8 mouse cellular contexts compared by ENCODE assay signal in genomic region chr9:88482829-88483396, GRCm38 (mm10). TPM values are rescaled to one million over a fixed set of nuclear protein-coding genes. Genes with fewer than 3 reads are reported as not detected.
DNase-seq lines count a peak whose midpoint lies in the region; ATAC-seq lines count a peak whose summit lies in the region.

No protein-coding gene starts in this region.

- H3K27me3 ChIP-seq in embryonic facial prominence, embryonic 11.5 days (ENCODE audit: control insufficient read depth, insufficient read depth, low read length) = no peaks in the 10 kb centered on the region
- H3K27me3 ChIP-seq in kidney, embryonic 16.5 days (ENCODE audit: insufficient read depth, low read length) = no peaks in the 10 kb centered on the region

- no peaks in the 10 kb centered on the region; the same call in 1 of the 2 replicates for H3K4me1 ChIP-seq in embryonic facial prominence, embryonic 11.5 days (ENCODE audit: control insufficient read depth, insufficient read depth, low read length)
- H3K4me1 ChIP-seq in kidney, embryonic 16.5 days (ENCODE audit: insufficient read depth, low read length) = peaks cover 15% of the 10 kb centered on the region

- H3K9me3 ChIP-seq in embryonic facial prominence, embryonic 11.5 days (replicated peaks; ENCODE audit: control insufficient read depth, low read length) = no peaks in the 10 kb centered on the region
- H3K9me3 ChIP-seq in kidney, embryonic 16.5 days (ENCODE audit: low read length) = no peaks in the 10 kb centered on the region

- H3K4me2 ChIP-seq in embryonic facial prominence, embryonic 11.5 days (ENCODE audit: low read depth, low read length) = peak overlapping the region; percentile 60
- peak overlapping the region; percentile 65 for H3K4me2 ChIP-seq in kidney, embryonic 16.5 days (replicated peaks; ENCODE audit: low read depth, low read length)

- H3K36me3 ChIP-seq in embryonic facial prominence, embryonic 11.5 days (replicated peaks; ENCODE audit: control insufficient read depth, insufficient read depth, low read depth, low read length) = no peaks in the 10 kb centered on the region; the same call in 1 of the 2 replicates
- H3K36me3 ChIP-seq in kidney, embryonic 16.5 days (ENCODE audit: insufficient read depth, low read length) = no peaks in the 10 kb centered on the region

- WGBS in embryonic facial prominence, embryonic 11.5 days = 2% methylated on average over 27 of the region's 52 CpGs
- WGBS in kidney, embryonic 16.5 days = under 1% methylated on average over 26 of the region's 52 CpGs

- no peak for ATAC-seq in embryonic facial prominence, embryonic 11.5 days (replicated peaks; ENCODE audit: insufficient number of reproducible peaks, low FRiP score, low TSS enrichment, low read depth)
- ATAC-seq in kidney, embryonic 16.5 days (ENCODE audit: low FRiP score, low TSS enrichment) = no peak

- H3K9ac ChIP-seq in embryonic facial prominence, embryonic 11.5 days (replicated peaks; ENCODE audit: low read length) = peak overlapping the region; percentile 95
- H3K9ac ChIP-seq in kidney, embryonic 16.5 days (replicated peaks; ENCODE audit: low read length) = peak overlapping the region; percentile 89

- peak overlapping the region; percentile 98 for H3K27ac ChIP-seq in embryonic facial prominence, embryonic 11.5 days (replicated peaks; ENCODE audit: low read depth, low read length)
- peak overlapping the region; percentile 99 for H3K27ac ChIP-seq in kidney, embryonic 16.5 days (ENCODE audit: low read length)

- DNase-seq in CD4-positive, CD25-positive, alpha-beta regulatory T cell, adult 2 months (ENCODE audit: low read depth, low spot score) = peak; percentile 88
- peak; percentile 92 to 98 for DNase-seq in adrenal gland, adult (ENCODE audit: inconsistent age in 2 of 2, low spot score in 1 of 2)
- DNase-seq in embryonic facial prominence, embryonic 11.5 days (ENCODE audit: low spot score) = no peak
- peak; percentile 91 for DNase-seq in heart, adult 18-20 months
- DNase-seq in lung, adult 18-20 months = peak; percentile 85 to 90
- DNase-seq in retina, adult 2 months (ENCODE audit: low read depth, low spot score) = peak; percentile 50
- peak; percentile 77 to 84 for DNase-seq in urinary bladder, postnatal 36 days (ENCODE audit: low spot score in 2 of 2)

- peak overlapping the region; percentile 100 for H3K4me3 ChIP-seq in embryonic facial prominence, embryonic 11.5 days (ENCODE audit: low read depth, low read length)
- peak overlapping the region; percentile 84 for H3K4me3 ChIP-seq in kidney, embryonic 16.5 days (ENCODE audit: low read length)

RNA-seq across cellular contexts. Expression of gene Syncrip, which starts 0.5 kb away (rescaled TPM):
- polyA plus RNA-seq in embryonic facial prominence, embryonic 11.5 days (2014; fragmentation: Nextera tagmentation; extraction: Ambion mirVana) = 150 and 162 TPM in 2 replicates
- 10 to 100 TPM; 56.1 to 61.2 TPM for total RNA-seq in heart, adult 18-20 months (2021)
- polyA plus RNA-seq in kidney, embryonic 16.5 days (2015; fragmentation: Nextera tagmentation; extraction: Ambion mirVana) = 91.9 and 99.8 TPM in 2 replicates

RNA-seq across cellular contexts. Expression of gene Gm20537, which starts 26.5 kb away (rescaled TPM):
- 0.43 TPM in 1 of 2 replicates, not detected in the other for polyA plus RNA-seq in embryonic facial prominence, embryonic 11.5 days (2014; fragmentation: Nextera tagmentation; extraction: Ambion mirVana)
- total RNA-seq in heart, adult 18-20 months (2021) = under 1 TPM in 1 of 2 experiments, not detected in 1; 0.65 TPM
- 0.31 and 1.3 TPM in 2 replicates for polyA plus RNA-seq in kidney, embryonic 16.5 days (2015; fragmentation: Nextera tagmentation; extraction: Ambion mirVana)

RNA-seq across cellular contexts. Expression of gene Snx14, which starts 44.2 kb away (rescaled TPM):
- polyA plus RNA-seq in embryonic facial prominence, embryonic 11.5 days (2014; fragmentation: Nextera tagmentation; extraction: Ambion mirVana) = 21.1 and 21.3 TPM in 2 replicates
- 10 to 100 TPM; 23.3 to 24.9 TPM for total RNA-seq in heart, adult 18-20 months (2021)
- 32.1 and 32.9 TPM in 2 replicates for polyA plus RNA-seq in kidney, embryonic 16.5 days (2015; fragmentation: Nextera tagmentation; extraction: Ambion mirVana)
